Mouse (Mus musculus) monocyte, adult 59 days (primary cell): ENCODE data around the gene Tm6sf1. TPM values are rescaled to one million over a fixed set of nuclear protein-coding genes. Genes with fewer than 3 reads are reported as not detected.

ENCODE experiments used
- total RNA-seq, 2 experiments: library from RNA; stranded (reverse); gene quantifications; one replicate each; pipeline ENCODE4 v1.2.4; 2023

Gene Tm6sf1
- 100 to 1,000 TPM; 266 to 335 TPM for total RNA-seq

DNA sequence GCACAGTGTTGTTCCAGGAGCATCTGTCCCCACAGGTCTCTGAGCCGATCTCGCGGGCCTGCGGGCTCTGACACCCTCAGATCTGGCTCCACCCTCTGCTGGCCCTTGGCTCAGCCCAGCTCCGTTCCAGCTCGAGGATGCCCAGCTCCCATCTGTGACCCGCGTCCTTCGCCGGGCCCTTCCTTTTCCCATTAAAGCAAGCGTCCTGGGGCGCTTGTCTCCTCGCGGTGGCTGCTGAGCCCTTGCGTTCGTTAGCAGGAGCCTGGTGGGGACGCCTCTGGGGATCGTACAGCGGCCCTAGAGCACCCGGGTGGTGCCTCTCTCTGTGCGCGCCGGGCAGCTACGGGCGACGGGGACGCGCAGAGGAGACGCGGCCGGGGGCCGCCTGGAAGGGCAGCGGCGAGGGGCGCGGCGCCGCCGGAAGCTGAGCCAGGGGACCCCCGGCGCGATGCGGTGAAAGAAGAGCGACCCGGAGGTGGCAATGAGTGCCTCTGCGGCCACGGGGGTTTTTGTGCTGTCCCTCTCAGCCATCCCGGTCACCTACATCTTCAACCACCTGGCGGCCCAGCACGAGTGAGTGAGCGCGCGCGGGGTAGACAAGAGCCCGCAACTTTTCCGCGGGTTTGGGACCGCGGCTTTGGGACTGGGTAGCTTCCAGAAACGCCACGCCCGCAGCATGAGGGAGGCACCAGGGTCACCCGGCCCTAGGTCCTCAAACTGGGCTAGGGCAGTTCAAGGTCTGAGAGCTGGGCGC lies at the start of gene Tm6sf1:
Gene Tm6sf1 (plus strand): TSS at position 34 of the 754 bp plus-strand sequence.

DNA sequence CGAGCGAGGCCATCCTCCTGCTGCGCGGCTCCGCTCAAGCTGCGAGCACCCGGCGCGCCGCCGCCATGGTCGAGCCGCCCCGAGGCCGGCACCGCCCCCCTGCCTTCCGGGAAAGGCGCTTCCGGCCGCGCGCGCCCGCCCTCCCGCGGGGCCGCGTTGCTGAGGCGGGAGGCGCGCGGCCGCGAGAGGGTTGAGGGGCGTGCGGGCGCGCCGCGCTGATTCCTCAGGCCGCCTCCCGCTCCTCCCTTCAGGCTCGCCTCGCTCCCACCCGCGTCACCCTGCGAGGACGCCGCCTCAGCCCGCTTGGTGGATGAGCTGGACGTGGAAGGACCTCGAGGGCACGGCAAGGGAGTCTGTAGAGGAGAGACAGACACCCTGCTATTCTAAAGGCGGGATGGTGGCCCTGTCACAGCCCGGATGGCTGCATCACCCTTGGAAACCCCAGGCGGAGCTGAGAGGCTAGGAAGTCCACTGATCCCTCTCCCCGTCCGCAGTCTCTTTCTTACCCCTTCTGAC lies 29.4 kb upstream of the Tm6sf1 start, which contains the start of gene Btbd1:
Gene Btbd1 (minus strand): TSS at position 53 of the 516 bp plus-strand sequence.

GRCm38 (mm10) chr7:81855694-81856093 lies 3.1 kb upstream of the Tm6sf1 start, which contains the start of gene Gm10160:
Gene Gm10160, minus strand, starts transcription at chr7:81855794.

Other genes with a start within 250 kb of the Tm6sf1 start
- not detected for gene Homer2, start 151.5 kb upstream of the Tm6sf1 start, total RNA-seq
- 10 to 100 TPM; 38.5 to 42.5 TPM for gene Ramac, start 96.1 kb upstream of the Tm6sf1 start, total RNA-seq
- 10 to 100 TPM; 15.7 to 19.2 TPM for gene 3110040N11Rik, start 69.5 kb upstream of the Tm6sf1 start, total RNA-seq
- gene Btbd1, start 29.6 kb upstream of the Tm6sf1 start, total RNA-seq, result 10 to 100 TPM; 60.9 to 67.9 TPM
- not detected for gene Gm10160, start 3.2 kb upstream of the Tm6sf1 start, total RNA-seq
- gene Hdgfl3, start 75.5 kb downstream of the Tm6sf1 start, total RNA-seq, result under 1 TPM; 0.12 to 0.18 TPM
- gene Bnc1, start 133.3 kb downstream of the Tm6sf1 start, total RNA-seq, result under 1 TPM; 0.18 to 0.29 TPM